Mouse (Mus musculus) C2C12 (cell line): ENCODE measurements around the gene Gk2.

Experiments used
- CEBPB ChIP-seq: IDR thresholded peaks from one replicate; pipeline ENCODE4 v1.6.1; 2011; ENCODE audit warnings: low read depth, mild to moderate bottlenecking, control low read depth, moderate library complexity
- CTCF ChIP-seq: IDR thresholded peaks from one replicate; pipeline ENCODE4 v1.5.1; 2011; ENCODE audit not compliant: control insufficient read depth, insufficient read depth, insufficient read length
- USF1 ChIP-seq: IDR thresholded peaks from one replicate; pipeline ENCODE4 v1.6.1; 2011; ENCODE audit warnings: low read depth, mild to moderate bottlenecking, control low read depth, moderate library complexity

- TF ChIP-seq CTCF, result no peak
- TF ChIP-seq CEBPB, result no peak
- no peak for TF ChIP-seq USF1
Measured at GRCm38 (mm10) chr5:97467246-97467645, 10.4 kb upstream of the Gk2 start.
